Mouse (Mus musculus): Measurements from ENCODE around the gene Tnnt3.

DNA sequence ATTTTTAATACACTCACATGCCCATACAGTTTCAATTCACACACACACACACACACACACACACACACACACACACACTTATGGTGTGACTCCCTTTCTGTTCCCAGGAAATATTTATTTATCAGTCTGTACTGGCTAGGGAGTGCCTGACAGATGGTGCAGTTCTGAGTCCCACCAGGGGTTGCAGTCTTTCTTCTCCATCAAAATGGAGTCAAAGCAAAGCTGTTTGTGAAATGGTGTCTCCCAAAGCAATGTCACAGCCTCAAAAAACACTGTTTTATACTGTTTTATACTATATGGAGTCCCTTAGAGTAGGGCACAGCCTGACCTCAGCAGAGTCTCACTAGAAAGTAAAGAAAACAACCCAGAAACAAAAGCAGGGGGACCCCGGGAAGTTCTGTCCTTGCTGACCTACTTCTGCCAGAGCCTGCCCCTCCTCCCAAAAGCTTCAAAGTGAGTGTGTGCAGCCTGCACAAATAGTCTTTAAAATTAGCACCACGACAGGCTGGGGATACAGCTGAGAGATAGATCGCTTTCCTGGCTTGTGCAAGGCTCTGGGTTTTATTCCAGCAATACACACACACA lies 41.3 kb upstream of the Tnnt3 start:
- TF ChIP-seq CTCF (IDR thresholded peaks at IDR 0.05; ENCODE audit: low read depth) (peak; percentile 59), EP300 (optimal IDR thresholded peaks at IDR 0.05) (peak; percentile 42)

Measured in stomach, postnatal 0 days (tissue).